Mouse (Mus musculus) MEL (cell line): Measurements from ENCODE around the gene Endou. TPM values are rescaled to one million over a fixed set of nuclear protein-coding genes. Genes with fewer than 3 reads are reported as not detected.

Experiments
- DNase-seq: peaks from one replicate; pipeline ENCODE4 v3.0.0; 2011; ENCODE audit warnings: low read depth, low spot score
- H3K27ac ChIP-seq: 2 replicates; pipeline ENCODE4 v1.5.1; 2012; ENCODE audit warnings: low read depth, mild to moderate bottlenecking, control low read depth, low read length, moderate library complexity; ENCODE audit not compliant: control insufficient read depth
- H3K27me3 ChIP-seq, 2 experiments: fragments of 150-350 bp in 1 of 2; sonication (generic) in 1 of 2; 2 replicates each; pipeline ENCODE4 v1.6.1; 2012; ENCODE audit warnings: low read length in 2 of 2, mild to moderate bottlenecking in 2 of 2, improper control_type of control experiment in 1 of 2, moderate library complexity in 1 of 2; ENCODE audit not compliant: insufficient read depth in 2 of 2, control insufficient read depth in 1 of 2
- H3K36me3 ChIP-seq, 2 experiments: 2 replicates each; pipeline ENCODE4 v1.6.1; 2012 to 2014; ENCODE audit warnings: low read length in 2 of 2, improper control_type of control experiment in 1 of 2, inconsistent platforms in 1 of 2, mild to moderate bottlenecking in 1 of 2; ENCODE audit not compliant: insufficient read depth in 2 of 2, control insufficient read depth in 1 of 2
- H3K4me1 ChIP-seq, 2 experiments: fragments of 150-350 bp in 1 of 2; sonication (generic) in 1 of 2; 2 replicates each; pipeline ENCODE4 v1.6.1; 2012; ENCODE audit warnings: low read length in 2 of 2, improper control_type of control experiment in 1 of 2, mild to moderate bottlenecking in 1 of 2; ENCODE audit not compliant: insufficient read depth in 2 of 2, control insufficient read depth in 1 of 2
- H3K4me3 ChIP-seq, 2 experiments: fragments of 150-350 bp in 1 of 2; sonication (generic) in 1 of 2; 2 replicates each; pipeline ENCODE4 v1.5.1; 2012; ENCODE audit warnings: low read depth in 2 of 2, low read length in 2 of 2, mild to moderate bottlenecking in 2 of 2, moderate library complexity in 2 of 2, control low read depth in 1 of 2, improper control_type of control experiment in 1 of 2; ENCODE audit not compliant: control insufficient read depth in 1 of 2, insufficient read depth in 1 of 2
- H3K79me2 ChIP-seq: 2 replicates; pipeline ENCODE4 v1.6.1; 2012; ENCODE audit warnings: mild to moderate bottlenecking, low read length, moderate library complexity; ENCODE audit not compliant: control insufficient read depth, poor library complexity, insufficient read depth
- H3K9ac ChIP-seq: 2 replicates; pipeline ENCODE4 v1.6.1; 2012; ENCODE audit warnings: low read depth, mild to moderate bottlenecking, control low read depth, low read length, moderate library complexity; ENCODE audit not compliant: control insufficient read depth, poor library complexity, severe bottlenecking
- H3K9me3 ChIP-seq: fragments of 150-350 bp; sonication (generic); replicated peaks from 2 replicates; pipeline ENCODE4 v1.6.1; 2012; ENCODE audit warnings: mild to moderate bottlenecking, low read length, improper control_type of control experiment, moderate library complexity; ENCODE audit not compliant: insufficient read depth
- BHLHE40 ChIP-seq: IDR thresholded peaks from 2 replicates; pipeline ENCODE4 v1.6.1; 2012; ENCODE audit warnings: low read depth, mild to moderate bottlenecking, inconsistent platforms, low read length, improper control_type of control experiment, borderline replicate concordance
- CHD1 ChIP-seq: IDR thresholded peaks from 2 replicates; pipeline ENCODE4 v1.6.1; 2012; ENCODE audit warnings: low read depth, mild to moderate bottlenecking, inconsistent platforms, low read length, improper control_type of control experiment
- ELF1 ChIP-seq: IDR thresholded peaks from 2 replicates; pipeline ENCODE4 v1.6.1; 2014; ENCODE audit warnings: low read depth, mild to moderate bottlenecking, inconsistent platforms, low read length, improper control_type of control experiment, moderate library complexity
- ETS1 ChIP-seq: IDR thresholded peaks from 2 replicates; pipeline ENCODE4 v1.6.1; 2012; ENCODE audit warnings: low read depth, mild to moderate bottlenecking, inconsistent platforms, low read length, improper control_type of control experiment, moderate library complexity
- HCFC1 ChIP-seq: IDR thresholded peaks from 2 replicates; pipeline ENCODE4 v1.6.1; 2012; ENCODE audit warnings: low read depth, mild to moderate bottlenecking, inconsistent platforms, low read length, improper control_type of control experiment, moderate library complexity
- JUND ChIP-seq: IDR thresholded peaks from 2 replicates; pipeline ENCODE4 v1.6.1; 2011; ENCODE audit warnings: low read depth, mild to moderate bottlenecking, improper control_type of control experiment, low read length
- MAFK ChIP-seq: IDR thresholded peaks from 2 replicates; pipeline ENCODE4 v1.6.1; 2011; ENCODE audit warnings: low read depth, mild to moderate bottlenecking, low read length, improper control_type of control experiment, borderline replicate concordance
- MAX ChIP-seq: IDR thresholded peaks from 2 replicates; pipeline ENCODE4 v1.6.1; 2011; ENCODE audit warnings: low read length, improper control_type of control experiment
- MEF2A ChIP-seq: IDR thresholded peaks from 2 replicates; pipeline ENCODE4 v1.6.1; 2014; ENCODE audit warnings: low read depth, mild to moderate bottlenecking, inconsistent platforms, low read length, improper control_type of control experiment; ENCODE audit not compliant: poor library complexity, insufficient replicate concordance, severe bottlenecking; ENCODE audit errors: extremely low read depth
- MXI1 ChIP-seq: IDR thresholded peaks from 2 replicates; pipeline ENCODE4 v1.6.1; 2011; ENCODE audit warnings: mild to moderate bottlenecking, low read depth, low read length, improper control_type of control experiment
- MYC ChIP-seq: IDR thresholded peaks from 2 replicates; pipeline ENCODE4 v1.6.1; 2011; ENCODE audit warnings: low read depth, mild to moderate bottlenecking, low read length, improper control_type of control experiment, moderate library complexity
- NRF1 ChIP-seq: IDR thresholded peaks from 2 replicates; pipeline ENCODE4 v1.6.1; 2014; ENCODE audit warnings: low read depth, mild to moderate bottlenecking, inconsistent platforms, low read length, improper control_type of control experiment, moderate library complexity; ENCODE audit not compliant: poor library complexity, insufficient read depth, severe bottlenecking
- POLR2A ChIP-seq, 2 experiments: IDR thresholded peaks; 2 replicates each; pipeline ENCODE4 v1.6.1; 2011 to 2012; ENCODE audit warnings: low read length in 2 of 2, mild to moderate bottlenecking in 2 of 2, control low read depth in 1 of 2, improper control_type of control experiment in 1 of 2, low read depth in 1 of 2, moderate library complexity in 1 of 2; ENCODE audit not compliant: control insufficient read depth in 1 of 2, insufficient read depth in 1 of 2, poor library complexity in 1 of 2
- POLR2AphosphoS5 ChIP-seq: IDR thresholded peaks from 2 replicates; pipeline ENCODE4 v1.6.1; 2012; ENCODE audit warnings: low read depth, borderline replicate concordance, mild to moderate bottlenecking, inconsistent platforms, low read length, moderate library complexity, mixed read lengths
- SIN3A ChIP-seq: IDR thresholded peaks from 2 replicates; pipeline ENCODE4 v1.6.1; 2012; ENCODE audit warnings: low read length, improper control_type of control experiment, inconsistent platforms
- TBP ChIP-seq: IDR thresholded peaks from 2 replicates; pipeline ENCODE4 v1.8.0; 2011; ENCODE audit warnings: low read depth, low read length, improper control_type of control experiment
- TCF12 ChIP-seq: IDR thresholded peaks from 2 replicates; pipeline ENCODE4 v1.6.1; 2014; ENCODE audit warnings: low read depth, mild to moderate bottlenecking, inconsistent platforms, low read length, improper control_type of control experiment, moderate library complexity
- USF1 ChIP-seq: IDR thresholded peaks from 2 replicates; pipeline ENCODE4 v1.6.1; 2014; ENCODE audit warnings: low read depth, mild to moderate bottlenecking, inconsistent platforms, low read length, improper control_type of control experiment, moderate library complexity
- USF2 ChIP-seq, 2 experiments: IDR thresholded peaks; 2 replicates each; pipeline ENCODE4 v1.6.1; 2011 to 2012; ENCODE audit warnings: improper control_type of control experiment in 2 of 2, low read length in 2 of 2, borderline replicate concordance in 1 of 2, inconsistent platforms in 1 of 2, low read depth in 1 of 2, mild to moderate bottlenecking in 1 of 2; ENCODE audit not compliant: insufficient read depth in 1 of 2
- ZC3H11A ChIP-seq: IDR thresholded peaks from 2 replicates; pipeline ENCODE4 v1.6.1; 2012; ENCODE audit warnings: low read depth, mild to moderate bottlenecking, inconsistent platforms, low read length, improper control_type of control experiment
- ZKSCAN1 ChIP-seq: IDR thresholded peaks from 2 replicates; pipeline ENCODE4 v1.6.1; 2012; ENCODE audit warnings: low read depth, mild to moderate bottlenecking, inconsistent platforms, low read length, improper control_type of control experiment, moderate library complexity
- ZMIZ1 ChIP-seq: IDR thresholded peaks from 2 replicates; pipeline ENCODE4 v1.6.1; 2012; ENCODE audit warnings: low read depth, mild to moderate bottlenecking, inconsistent platforms, low read length, improper control_type of control experiment, moderate library complexity
- ZNF384 ChIP-seq: IDR thresholded peaks from 2 replicates; pipeline ENCODE4 v1.6.1; 2012; ENCODE audit warnings: low read depth, mild to moderate bottlenecking, inconsistent platforms, low read length, improper control_type of control experiment
- polyA plus RNA-seq, 2 experiments: library from polyadenylated mRNA; stranded (reverse) in 1 of 2; unstranded in 1 of 2; fragments of >175 nt in 1 of 2; fragments of >200 nt in 1 of 2; gene quantifications; 2 replicates each; pipeline versions ENCODE4 v1.2.1 to v1.2.4; 2012; ENCODE audit warnings: low replicate concordance in 2 of 2, low read depth in 1 of 2; ENCODE audit not compliant: insufficient read length in 2 of 2, insufficient read depth in 1 of 2, missing spikeins in 1 of 2
- total RNA-seq: library from RNA; depleted of rRNA; stranded (reverse); fragments of 300-350 nt; gene quantifications from 2 replicates; pipeline ENCODE4 v1.2.3, GENCODE M21; 2012

The Endou gene
- total and polyA plus RNA-seq, 3 experiments: 0.08 to 0.10 TPM; not detected in 1

- TF ChIP-seq USF1 (no peak), MAX (no peak), MXI1 (peak; percentile 85), NRF1 (peak; percentile 71), USF2 (IDR thresholded peaks at IDR 0.05; ENCODE audit: borderline replicate concordance in 1 of 2, insufficient read depth in 1 of 2, low read depth in 1 of 2, low read length in 2 of 2) (no peak), POLR2AphosphoS5 (no peak), BHLHE40 (no peak), ZMIZ1 (0 out of 2 replicates have a peak, but pooled peaks have one; percentile 20), ETS1 (peak; percentile 94), JUND (no peak), MAFK (no peak), TBP (peak; percentile 58), CHD1 (no peak), ZC3H11A (no peak), ZKSCAN1 (no peak), MYC (peak; percentile 89), HCFC1 (peak; percentile 74), POLR2A (IDR thresholded peaks at IDR 0.05; ENCODE audit: control insufficient read depth in 1 of 2, insufficient read depth in 1 of 2, low read depth in 1 of 2, low read length in 2 of 2, poor library complexity in 1 of 2) (peak in 1 of 2 experiments; percentile 79; a peak in 2 of 4 replicates), TCF12 (peak; percentile 82), MEF2A (no peak), ZNF384 (no peak), ELF1 (no peak)
Measured at GRCm38 (mm10) chr15:97744930-97745329, 13.8 kb upstream of the Endou start (continued).

DNA sequence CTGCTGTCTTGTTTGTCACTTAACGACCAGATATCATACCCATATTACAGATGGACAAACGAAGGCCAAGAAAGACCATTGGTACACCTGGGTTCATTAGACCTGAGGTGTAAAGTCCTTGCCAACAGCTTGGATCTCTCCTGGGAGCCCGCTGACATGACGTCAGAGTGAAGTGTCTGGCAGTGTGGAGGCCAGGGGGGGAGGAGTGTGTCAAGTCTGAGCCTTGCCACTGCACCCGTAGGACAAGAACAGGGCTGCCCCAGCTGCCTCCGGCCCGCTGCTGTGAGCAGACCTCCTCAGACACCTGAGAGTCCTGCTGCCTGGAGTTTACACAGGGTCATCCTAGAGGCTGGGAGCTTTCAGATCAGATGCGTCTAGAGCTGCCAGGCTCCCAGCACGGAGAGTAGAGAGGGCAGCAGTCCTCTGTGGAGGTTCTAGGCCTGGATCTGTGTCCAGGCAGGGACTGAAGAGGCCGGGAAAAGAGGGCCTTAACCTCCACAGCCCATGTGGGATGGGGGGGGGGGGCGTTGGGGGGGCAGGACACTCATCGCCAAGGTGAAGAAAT lies 12.9 kb upstream of the Endou start:
- Histone ChIP-seq H3K9me3 (no peaks in the 10 kb centered on the region), H3K4me3 (no peak overlapping the region), H3K4me1 (peaks cover 9 to 49% of the 10 kb centered on the region in 2 experiments), H3K79me2 (no peaks in the 10 kb centered on the region; the same call in 1 of the 2 replicates), H3K9ac (no peak overlapping the region), H3K27ac (no peak overlapping the region), H3K27me3 (no peaks in the 10 kb centered on the region), H3K36me3 (peaks cover 0 to 34% of the 10 kb centered on the region in 2 experiments; a peak in 2 of 4 replicates)
- no peak for DNase-seq
- TF ChIP-seq SIN3A: no peak
